Mouse (Mus musculus) adrenal gland, postnatal 25 days (tissue): ENCODE results near the gene Rpsa. TPM values are rescaled to one million over a fixed set of nuclear protein-coding genes. Genes with fewer than 3 reads are reported as not detected.
A peak's percentile ranks its signal among the peaks of the same experiment; 100 is the strongest.

Experiments used
- DNase-seq: peaks from one replicate; pipeline ENCODE4 v3.0.0; 2021; ENCODE audit warnings: mixed read lengths
- total RNA-seq: library from RNA; stranded (reverse); gene quantifications from 2 replicates; pipeline ENCODE4 v1.2.3, GENCODE M21; 2021

The Rpsa gene
- total RNA-seq, 1 experiment from 2014 or later: 720 TPM

DNA sequence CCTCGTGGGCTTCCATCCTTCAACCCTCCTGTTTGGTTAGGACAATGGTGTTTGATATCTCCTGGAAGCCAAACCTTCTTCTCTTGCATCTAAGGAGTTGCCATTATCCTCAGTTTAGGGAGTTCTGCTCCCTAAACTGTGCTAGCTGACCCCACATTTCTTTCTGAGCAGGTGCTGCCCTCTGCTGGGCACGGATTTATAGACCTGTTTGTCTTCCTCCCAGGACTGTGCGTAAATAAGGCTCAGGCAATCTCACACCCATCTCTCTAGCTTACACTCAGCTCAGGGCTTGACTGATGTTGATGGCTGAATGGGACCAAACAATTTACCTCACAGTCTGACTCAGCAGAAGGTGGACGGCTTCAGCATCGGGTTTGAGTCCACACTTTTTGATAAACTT lies 43.8 kb downstream of the Rpsa start:
- DNase-seq: peak; percentile 75

GRCm38 (mm10) chr9:120174436-120175137 lies 47.1 kb downstream of the Rpsa start:
- DNase-seq: no peak

DNA sequence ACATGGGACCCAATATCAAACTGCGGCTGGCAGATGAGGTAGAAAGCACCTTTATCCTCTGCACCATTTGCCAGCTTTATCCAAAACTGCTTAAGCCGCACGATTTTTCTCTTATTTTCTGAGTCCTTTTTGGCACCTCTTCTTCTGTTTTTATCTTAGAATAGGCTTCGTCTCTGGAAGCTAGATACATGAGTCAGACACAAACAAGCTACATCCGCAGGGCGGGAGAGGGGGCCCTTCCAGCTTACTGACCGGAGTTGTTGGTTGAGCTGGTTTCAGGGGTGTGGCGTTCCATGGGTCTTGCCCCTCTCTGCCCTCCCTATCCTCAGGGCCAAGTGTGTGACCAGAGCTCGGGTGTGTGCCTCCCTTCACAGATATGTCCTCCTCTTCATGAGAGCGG lies 51.3 kb downstream of the Rpsa start:
- no peak for DNase-seq

Other genes starting within 250 kb of the Rpsa start
- 55.2 and 59.1 TPM in 2 replicates for gene Wdr48, start 232.8 kb upstream of the Rpsa start, total RNA-seq
- 16.5 and 33.1 TPM in 2 replicates for gene Gorasp1, start 190.1 kb upstream of the Rpsa start, total RNA-seq
- 0.15 TPM in 1 of 2 replicates, not detected in the other for gene Ttc21a, start 190.1 kb upstream of the Rpsa start, total RNA-seq
- gene Csrnp1, start 143.0 kb upstream of the Rpsa start, total RNA-seq: 12.5 and 13.0 TPM in 2 replicates
- gene Xirp1, start 104.1 kb upstream of the Rpsa start, total RNA-seq: 0.12 TPM in 1 of 2 replicates, not detected in the other
- 4.3 and 5.9 TPM in 2 replicates for gene Cx3cr1, start 57.8 kb upstream of the Rpsa start, total RNA-seq
- gene Ccr8, start 35.6 kb upstream of the Rpsa start, total RNA-seq: not detected in 2 replicates
- 28.7 and 37.0 TPM in 2 replicates for gene Slc25a38, start 17.3 kb upstream of the Rpsa start, total RNA-seq
- gene Mobp, start 22.0 kb downstream of the Rpsa start, total RNA-seq: 0.27 TPM in 1 of 2 replicates, not detected in the other
- gene Myrip, start 173.8 kb downstream of the Rpsa start, total RNA-seq: 4.1 and 6.8 TPM in 2 replicates